Comparison of ENCODE assay signal across 14 mouse cellular contexts in genomic region chr3:101348501-101349161, GRCm38 (mm10). TPM values are rescaled to one million over a fixed set of nuclear protein-coding genes. Genes with fewer than 3 reads are reported as not detected.
A peak's percentile ranks its signal among the peaks of the same experiment; 100 is the strongest.
DNase-seq lines count a peak whose midpoint lies in the region; ATAC-seq and TF ChIP-seq lines count a peak whose summit lies in the region.
"Had no signal": no experiment of that assay in that cellular context is flagged by ENCODE, and none has a peak within 500 bp of the region (broad histone marks: within the 10 kb centered on the region; RNA-seq: fewer than 3 reads in every experiment).

No protein-coding gene starts in this region.

- peak; percentile 44 for DNase-seq in left cerebral cortex, postnatal 4 days
- no peak for DNase-seq in left cerebral cortex, postnatal 36 days (ENCODE audit: low spot score in 2 of 2)
- DNase-seq in G1E (ENCODE audit: low spot score), result no peak
- no peak for DNase-seq in urinary bladder, postnatal 10 days (ENCODE audit: low spot score)
- DNase-seq: adrenal gland, postnatal 10 days; heart, postnatal 14 days; kidney, adult 18-20 months; kidney, postnatal 4 days; layer of hippocampus, postnatal 36 days had no signal

- H3K4me2 ChIP-seq in hindbrain, embryonic 15.5 days, result no peak overlapping the region
- no peak overlapping the region for H3K4me2 ChIP-seq in midbrain, embryonic 16.5 days (ENCODE audit: low read length)
- H3K4me2 ChIP-seq: limb, embryonic 15.5 days; neural tube, embryonic 12.5 days had no signal

- peaks cover 7% of the 10 kb centered on the region for H3K9me3 ChIP-seq in G1E (replicated peaks)
- H3K9me3 ChIP-seq in hindbrain, embryonic 15.5 days, result no peaks in the 10 kb centered on the region
- no peaks in the 10 kb centered on the region for H3K9me3 ChIP-seq in midbrain, embryonic 16.5 days (replicated peaks; ENCODE audit: control insufficient read depth, low read length, poor library complexity, severe bottlenecking)
- H3K9me3 ChIP-seq: limb, embryonic 15.5 days had no signal

- H3K36me3 ChIP-seq in G1E (replicated peaks), result no peaks in the 10 kb centered on the region
- no peaks in the 10 kb centered on the region for H3K36me3 ChIP-seq in hindbrain, embryonic 15.5 days
- no peaks in the 10 kb centered on the region for H3K36me3 ChIP-seq in midbrain, embryonic 16.5 days (ENCODE audit: control insufficient read depth, insufficient read depth, low read length)
- H3K36me3 ChIP-seq: limb, embryonic 15.5 days; neural tube, embryonic 12.5 days had no signal

- peak overlapping the region; percentile 79 for H3K27ac ChIP-seq in hindbrain, embryonic 15.5 days (replicated peaks)
- H3K27ac ChIP-seq in midbrain, embryonic 16.5 days (ENCODE audit: low read length), result peak overlapping the region; percentile 90
- H3K27ac ChIP-seq: limb, embryonic 15.5 days; neural tube, embryonic 12.5 days had no signal

- H3K9ac ChIP-seq in hindbrain, embryonic 15.5 days, result no peak overlapping the region
- no peak overlapping the region for H3K9ac ChIP-seq in midbrain, embryonic 16.5 days (ENCODE audit: low read depth, low read length)
- H3K9ac ChIP-seq: limb, embryonic 15.5 days; neural tube, embryonic 12.5 days had no signal

- intact Hi-C loops in left cerebral cortex, postnatal 4 days (cut with DNase I), result no loop called here
- intact Hi-C loops in left cerebral cortex, postnatal 36 days (cut with DNase I), result no loop called here

- ATAC-seq in G1E (ENCODE audit: extremely low read depth, insufficient number of reproducible peaks, low FRiP score, poor library complexity, severe bottlenecking), result no peak
- ATAC-seq in hindbrain, embryonic 15.5 days (ENCODE audit: low FRiP score, low read depth), result no peak
- ATAC-seq in midbrain, embryonic 16.5 days, result no peak
- no peak for ATAC-seq in granulocyte monocyte progenitor cell, adult 5-6 weeks (replicated peaks; ENCODE audit: poor library complexity, severe bottlenecking)

- peak overlapping the region; percentile 45; the same call in 1 of the 2 replicates for H3K4me3 ChIP-seq in G1E (ENCODE audit: low read depth, low read length)
- no peak overlapping the region for H3K4me3 ChIP-seq in hindbrain, embryonic 15.5 days
- no peak overlapping the region for H3K4me3 ChIP-seq in midbrain, embryonic 16.5 days (ENCODE audit: low read depth, low read length)
- H3K4me3 ChIP-seq: limb, embryonic 15.5 days; neural tube, embryonic 12.5 days had no signal

- H3K27me3 ChIP-seq in G1E (ENCODE audit: insufficient read depth, low read length), result no peaks in the 10 kb centered on the region
- H3K27me3 ChIP-seq in hindbrain, embryonic 15.5 days, result no peaks in the 10 kb centered on the region
- H3K27me3 ChIP-seq in midbrain, embryonic 16.5 days (ENCODE audit: control insufficient read depth, insufficient read depth, low read depth, low read length), result no peaks in the 10 kb centered on the region
- H3K27me3 ChIP-seq: neural tube, embryonic 12.5 days had no signal

- WGBS in hindbrain, embryonic 15.5 days, result 63% methylated on average over 9 of the region's 9 CpGs
- 59% methylated on average over 9 of the region's 9 CpGs for WGBS in midbrain, embryonic 16.5 days

- H3K4me1 ChIP-seq in G1E (ENCODE audit: insufficient read depth, low read depth, low read length), result peaks cover 68% of the 10 kb centered on the region
- H3K4me1 ChIP-seq in hindbrain, embryonic 15.5 days (replicated peaks), result peaks cover 41% of the 10 kb centered on the region
- peaks cover 39% of the 10 kb centered on the region for H3K4me1 ChIP-seq in midbrain, embryonic 16.5 days (ENCODE audit: control insufficient read depth, insufficient read depth, low read length)

- no peak for TF ChIP-seq CTCF in G1E (IDR thresholded peaks at IDR 0.05; ENCODE audit: low read depth, low read length)

RNA-seq across cellular contexts. Expression of gene Igsf3, which starts 28.3 kb away (rescaled TPM):
- total RNA-seq in left cerebral cortex, postnatal 4 days (2021), result 100 to 1,000 TPM in 1 of 2 experiments, 10 to 100 TPM in 1; 96.4 to 101 TPM
- total RNA-seq in left cerebral cortex, postnatal 36 days (2021), result 10 to 100 TPM; 19.4 to 23.3 TPM
- total RNA-seq in G1E (2014; fragmentation: Nextera tagmentation) (29.4 and 33.0 TPM in 2 replicates), G1E (2017) (16.1 and 19.1 TPM in 2 replicates)
- polyA plus RNA-seq in G1E (2012), result 9.4 and 14.6 TPM in 2 replicates
- polyA plus RNA-seq in hindbrain, embryonic 15.5 days (2015; fragmentation: Nextera tagmentation; extraction: Ambion mirVana), result 80.2 and 90.6 TPM in 2 replicates
- 93.6 and 100 TPM in 2 replicates for polyA plus RNA-seq in midbrain, embryonic 16.5 days (2015; fragmentation: Nextera tagmentation; extraction: Ambion mirVana)
- total RNA-seq in granulocyte monocyte progenitor cell, adult 5-6 weeks (2014; fragmentation: Nextera tagmentation), result 0.13 TPM in 2 replicates
- total RNA-seq in granulocyte monocyte progenitor cell, adult 5-6 weeks (2017), result under 0.01 and 0.04 TPM in 2 replicates

Comparison
In these comparisons a context has a peak if more than half of its experiments do, and no peak if none do; other contexts are left out.
1. RNA of gene Igsf3, which starts 28.3 kb away (total RNA-seq): 96.4 to 101 TPM in left cerebral cortex, postnatal 4 days, 16.1 to 33.0 TPM in G1E and 19.4 to 23.3 TPM in left cerebral cortex, postnatal 36 days; under 0.01 to 0.13 TPM in granulocyte monocyte progenitor cell, adult 5-6 weeks; every median in the first group is over 10 times any median in the second.